Mouse (Mus musculus) kidney, adult 2 months (tissue): ENCODE measurements at regions not wholly inside any gene's neighbourhood (a gene's known extent, or its start where the extent isn't known, plus 50 kb on each side); places are given as distances from the start of the nearest gene placed in this dataset.

Source experiments
- CTCF ChIP-seq: fragments of 200-500 bp; conservative IDR thresholded peaks from 2 replicates; pipeline ENCODE4 v1.5.1; 2011; ENCODE audit warnings: low read depth, mild to moderate bottlenecking, control low read depth, low read length, moderate library complexity, mixed read lengths; ENCODE audit not compliant: insufficient read depth, insufficient read length
- POLR2A ChIP-seq: fragments of 200-500 bp; IDR thresholded peaks from one replicate; pipeline ENCODE4 v1.6.1; 2011; ENCODE audit warnings: low read depth, low read length, control low read depth

DNA sequence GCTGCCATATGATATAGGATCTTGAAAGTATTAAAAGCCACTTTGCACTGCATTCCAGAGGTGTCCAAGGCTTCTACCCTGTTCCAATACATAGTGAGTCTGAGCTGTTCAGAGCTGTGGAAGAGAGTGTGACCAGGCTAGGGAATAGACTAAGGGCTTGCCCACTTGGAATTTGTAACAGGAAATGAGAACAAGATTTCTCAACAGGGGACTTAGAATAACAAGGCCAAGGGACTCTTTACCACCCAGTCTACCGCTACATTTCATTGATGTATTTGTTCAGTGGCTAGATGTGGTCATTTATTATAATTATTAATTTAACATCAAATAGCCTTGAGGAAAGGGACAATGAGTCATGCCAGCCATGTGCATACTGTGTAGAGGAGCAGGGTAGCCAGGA lies 202.3 kb upstream of the Nampt start:
- TF ChIP-seq POLR2A: no peak
- no peak for TF ChIP-seq CTCF
